Mouse (Mus musculus): Measurements from ENCODE around the gene Plekhg6.

Plekhg6 gene

DNA sequence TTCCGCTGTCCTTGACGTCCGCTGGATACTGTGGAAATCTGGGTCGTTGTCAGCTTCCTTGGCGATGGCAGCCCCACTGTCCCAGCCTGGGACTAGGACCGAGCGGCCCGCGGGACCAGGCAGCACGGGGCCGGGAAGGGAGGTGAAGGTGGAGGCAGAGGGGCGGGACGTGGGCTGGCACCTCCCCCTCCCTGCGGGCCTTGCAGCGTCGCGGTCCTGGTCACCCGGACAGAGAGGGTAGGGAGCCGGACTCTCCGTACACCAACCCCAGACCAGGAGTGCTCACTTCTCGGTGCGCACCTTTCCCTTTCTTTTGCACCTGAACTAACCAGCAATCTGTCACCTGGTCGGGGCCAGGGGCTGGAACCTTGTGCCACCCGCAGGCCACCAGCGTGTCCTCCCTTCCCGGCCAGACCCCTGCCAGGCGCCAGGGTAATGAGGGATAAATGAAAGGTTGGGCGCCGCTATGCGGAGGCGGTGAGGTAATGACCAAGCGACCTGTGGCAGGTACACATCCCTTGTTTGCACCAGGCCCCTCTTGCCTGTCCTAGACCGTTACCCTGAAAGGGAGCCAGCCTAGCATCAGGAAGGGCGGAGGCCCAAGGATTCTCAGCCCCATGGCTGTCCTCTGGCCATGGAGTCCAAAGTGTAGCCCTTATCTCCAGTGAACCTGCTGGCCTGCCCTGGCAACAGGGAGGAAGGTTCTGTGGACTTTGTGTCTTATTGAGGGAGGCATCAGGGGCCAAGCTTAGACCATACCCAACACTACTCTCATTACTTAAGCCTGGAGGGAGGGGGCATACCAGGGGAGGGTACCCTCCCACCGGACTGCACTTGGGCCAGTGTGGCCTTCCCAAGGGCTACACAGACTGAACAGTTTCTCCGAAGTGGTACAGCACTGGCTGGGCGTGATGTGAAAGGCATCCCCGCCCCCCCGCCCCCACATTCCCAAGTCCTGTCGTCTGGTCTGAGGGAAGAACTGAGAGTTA lies at the start of gene Plekhg6:
Gene Plekhg6, minus strand, starts transcription at position 422 of the 989 bp plus-strand sequence.
- DNase-seq (ENCODE audit: low read depth, low spot score), result no peak

DNA sequence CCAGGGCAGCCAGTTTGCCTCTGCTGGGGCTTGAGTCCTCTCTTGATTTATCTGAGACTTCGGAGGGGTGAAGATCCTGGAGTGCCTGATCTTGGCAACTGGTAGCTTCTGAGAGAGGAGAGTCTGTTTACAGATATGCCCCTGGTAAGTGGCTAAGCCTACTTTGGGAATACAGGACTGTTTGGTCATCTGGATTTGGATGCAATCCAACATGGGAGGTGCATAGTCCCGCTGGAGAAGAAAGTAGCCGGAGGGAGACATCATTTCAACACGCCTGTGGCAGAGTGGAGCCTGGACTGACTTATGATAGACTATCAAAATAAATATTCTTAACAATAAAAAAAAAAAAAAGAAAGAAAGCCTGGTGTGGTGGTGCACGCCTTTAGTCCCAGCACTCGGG lies 49.1 kb upstream of the Plekhg6 start:
- no peak for DNase-seq (ENCODE audit: low read depth, low spot score)

DNA sequence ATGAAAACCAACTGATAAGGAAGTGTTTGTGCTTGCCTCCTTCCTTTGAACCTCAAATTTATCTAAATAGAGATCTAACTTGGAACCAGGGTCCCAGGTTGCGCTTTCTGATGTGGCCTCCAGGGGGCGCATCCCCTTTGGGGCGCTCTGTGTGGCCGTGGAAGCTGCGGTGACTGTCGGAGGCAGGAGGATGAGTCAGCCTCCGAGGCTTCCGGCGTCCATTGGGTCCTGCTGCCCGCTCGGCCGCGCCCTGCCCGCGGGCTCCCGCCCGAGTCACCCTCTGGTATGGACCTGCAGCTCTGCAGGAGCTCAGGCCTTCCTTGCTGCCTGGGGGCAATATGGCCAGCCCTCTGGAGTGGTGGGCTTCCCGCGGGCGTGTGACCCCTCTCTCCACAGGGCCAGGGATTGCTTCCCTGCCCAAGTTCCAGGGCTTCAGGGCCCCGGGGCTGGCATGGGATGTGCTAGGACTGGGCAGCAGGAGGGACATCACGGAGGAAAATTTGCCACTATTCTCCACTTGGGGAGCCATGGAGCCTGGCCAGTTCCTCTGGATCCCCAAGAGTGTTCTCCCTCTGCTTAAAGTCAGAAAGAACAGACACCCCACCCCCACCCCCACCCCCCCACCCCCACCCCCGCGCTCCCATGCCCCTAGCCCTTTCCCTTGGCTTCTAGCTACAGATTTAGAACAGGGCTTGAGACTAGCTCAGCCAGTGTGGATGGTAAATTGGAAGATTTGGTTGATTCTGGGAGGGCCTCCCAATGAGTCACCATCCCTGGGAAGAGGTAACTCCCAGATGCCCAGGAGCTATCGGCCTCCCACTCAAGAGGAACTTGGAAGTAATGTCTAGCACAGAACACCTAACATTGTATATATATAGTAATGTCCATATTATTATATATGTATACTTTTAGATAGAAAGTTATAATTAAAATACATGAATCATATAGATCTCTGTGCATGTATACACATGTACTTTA lies 46.1 kb upstream of the Plekhg6 start:
- peak; percentile 43 for DNase-seq (ENCODE audit: low read depth, low spot score)

- DNase-seq (ENCODE audit: low read depth, low spot score), result no peak
Observed at GRCm38 (mm10) chr6:125425205-125426090, 44.9 kb upstream of the Plekhg6 start.

GRCm38 (mm10) chr6:125424156-125424555 lies 43.6 kb upstream of the Plekhg6 start:
- no peak for DNase-seq (ENCODE audit: low read depth, low spot score)

GRCm38 (mm10) chr6:125423507-125423906 lies 42.9 kb upstream of the Plekhg6 start:
- DNase-seq (ENCODE audit: low read depth, low spot score), result no peak

DNA sequence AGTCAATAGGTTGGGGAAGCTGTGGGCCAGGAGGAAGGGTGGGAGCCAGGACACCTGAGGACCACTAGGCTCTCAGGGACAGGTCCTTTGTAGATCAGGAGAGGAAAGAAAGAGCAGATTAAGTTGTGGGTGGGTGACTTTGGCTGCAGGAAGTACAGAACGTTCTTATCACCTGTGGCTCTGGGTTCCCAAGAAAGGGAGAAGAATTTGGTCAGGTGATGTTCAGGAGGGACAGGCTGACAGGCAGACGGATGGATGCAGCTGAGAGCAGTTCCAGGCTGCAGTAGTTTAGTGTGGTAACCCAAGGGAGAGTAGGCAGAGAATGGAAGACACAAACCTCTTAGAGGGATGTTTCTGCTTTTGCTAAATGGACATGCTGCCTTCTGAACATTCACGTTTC lies 42.5 kb upstream of the Plekhg6 start:
- DNase-seq (ENCODE audit: low read depth, low spot score), result no peak

- DNase-seq (ENCODE audit: low read depth, low spot score), result peak; percentile 16
Observed at GRCm38 (mm10) chr6:125422051-125422822, 41.6 kb upstream of the Plekhg6 start.

DNA sequence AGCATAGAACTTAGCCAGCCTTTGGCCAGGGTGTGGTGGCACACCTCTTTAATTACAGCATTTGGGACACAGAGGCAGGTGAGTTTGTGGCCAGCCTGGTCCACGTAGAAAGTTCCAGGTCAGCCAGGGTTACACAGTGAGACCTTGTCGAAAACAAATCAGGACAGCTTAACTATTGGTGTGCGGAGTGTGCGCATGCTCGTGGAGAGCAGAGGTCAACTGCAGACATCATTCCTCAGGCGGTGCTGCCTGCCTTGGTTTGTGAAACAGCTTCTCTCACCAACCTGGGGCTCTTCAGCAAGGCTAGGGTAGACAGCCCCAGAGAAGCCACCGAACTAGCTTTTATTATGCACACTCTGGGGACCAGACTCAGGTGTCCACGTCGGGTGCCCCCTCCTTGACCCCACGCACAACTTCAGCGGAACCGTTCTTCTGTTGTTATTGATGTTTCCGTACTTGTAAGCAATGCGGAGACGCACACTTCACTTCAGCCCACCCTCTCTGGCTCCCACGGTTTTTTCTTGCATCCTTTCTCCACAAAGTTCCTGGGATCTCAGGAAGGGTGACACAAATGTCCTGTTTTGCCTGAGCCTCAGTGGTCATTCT lies 40.0 kb upstream of the Plekhg6 start:
- no peak for DNase-seq (ENCODE audit: low read depth, low spot score)

DNA sequence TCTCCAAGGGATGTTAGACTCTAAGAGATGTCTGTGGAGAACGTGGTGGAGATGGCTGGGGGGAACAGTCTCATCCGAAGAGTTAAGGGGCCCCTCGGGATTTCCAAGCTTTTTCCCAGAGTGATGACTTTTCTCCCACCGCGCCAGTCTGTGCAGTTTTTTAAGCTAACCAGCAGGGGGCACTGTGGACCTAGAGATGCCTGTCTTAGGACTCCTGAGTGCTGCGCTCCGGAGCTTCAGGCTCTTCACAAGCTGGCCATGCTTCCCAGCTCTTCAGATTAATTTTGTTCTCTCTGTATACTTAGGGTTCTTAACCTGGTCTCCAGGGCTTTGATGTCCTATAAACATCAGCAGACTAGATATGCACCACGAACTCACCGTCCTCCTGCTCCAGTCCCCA lies 38.2 kb upstream of the Plekhg6 start:
- DNase-seq (ENCODE audit: low read depth, low spot score), result peak; percentile 80

DNA sequence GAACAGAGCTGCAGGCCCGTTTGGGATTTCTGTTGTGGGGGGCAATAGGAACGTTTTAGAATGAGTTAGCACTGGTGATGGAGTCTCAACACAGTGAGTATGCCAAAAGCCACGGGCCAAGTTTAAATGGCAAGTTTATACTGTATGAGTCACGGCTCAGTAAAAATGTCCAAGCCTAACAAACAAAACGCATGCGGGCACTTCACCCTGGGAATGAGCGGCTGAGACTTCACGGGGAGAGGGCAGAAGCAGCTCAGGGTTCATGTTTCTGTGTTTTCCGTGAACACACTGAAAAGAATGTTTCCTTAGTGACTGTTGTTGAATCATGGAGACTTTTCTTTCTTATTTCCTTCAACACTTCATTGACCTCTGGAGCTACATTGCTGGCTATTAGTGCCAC lies 32.7 kb upstream of the Plekhg6 start:
- DNase-seq (ENCODE audit: low read depth, low spot score), result no peak

- DNase-seq (ENCODE audit: low read depth, low spot score), result no peak
Observed at GRCm38 (mm10) chr6:125411661-125412060, 31.1 kb upstream of the Plekhg6 start.

DNA sequence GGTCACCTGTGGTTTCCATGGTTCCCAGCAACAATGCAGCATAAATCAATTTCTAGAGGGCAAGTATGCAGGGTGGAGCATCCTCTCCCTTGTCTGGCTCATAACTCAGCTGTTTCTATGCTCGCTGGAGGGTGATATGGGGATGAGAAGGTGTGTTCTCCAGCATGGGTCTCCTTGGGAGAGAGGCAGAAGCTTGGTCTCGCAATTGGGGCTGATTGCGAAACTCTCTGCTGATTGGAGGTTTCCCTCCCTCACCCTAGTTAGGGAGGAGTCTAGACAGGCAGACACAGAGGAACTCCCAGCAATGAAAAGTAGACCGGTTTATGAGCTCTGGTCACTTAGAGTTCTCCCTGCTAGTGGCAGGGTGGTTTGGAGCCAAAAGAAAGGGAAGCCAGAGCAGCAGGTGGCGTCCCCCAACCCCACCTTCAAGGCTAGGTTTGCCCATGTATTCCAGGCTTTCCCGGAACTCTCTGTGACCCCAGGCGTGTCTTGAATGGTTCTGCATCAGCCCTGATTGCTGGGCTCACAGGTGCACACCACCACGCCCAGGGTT lies 30.5 kb upstream of the Plekhg6 start:
- DNase-seq (ENCODE audit: low read depth, low spot score), result no peak

- DNase-seq (ENCODE audit: low read depth, low spot score), result no peak
Observed at GRCm38 (mm10) chr6:125410551-125410950, 30.0 kb upstream of the Plekhg6 start.

- DNase-seq (ENCODE audit: low read depth, low spot score), result no peak
Observed at GRCm38 (mm10) chr6:125407657-125408056, 27.1 kb upstream of the Plekhg6 start.

GRCm38 (mm10) chr6:125407224-125407623 lies 26.6 kb upstream of the Plekhg6 start:
- DNase-seq (ENCODE audit: low read depth, low spot score), result no peak

DNA sequence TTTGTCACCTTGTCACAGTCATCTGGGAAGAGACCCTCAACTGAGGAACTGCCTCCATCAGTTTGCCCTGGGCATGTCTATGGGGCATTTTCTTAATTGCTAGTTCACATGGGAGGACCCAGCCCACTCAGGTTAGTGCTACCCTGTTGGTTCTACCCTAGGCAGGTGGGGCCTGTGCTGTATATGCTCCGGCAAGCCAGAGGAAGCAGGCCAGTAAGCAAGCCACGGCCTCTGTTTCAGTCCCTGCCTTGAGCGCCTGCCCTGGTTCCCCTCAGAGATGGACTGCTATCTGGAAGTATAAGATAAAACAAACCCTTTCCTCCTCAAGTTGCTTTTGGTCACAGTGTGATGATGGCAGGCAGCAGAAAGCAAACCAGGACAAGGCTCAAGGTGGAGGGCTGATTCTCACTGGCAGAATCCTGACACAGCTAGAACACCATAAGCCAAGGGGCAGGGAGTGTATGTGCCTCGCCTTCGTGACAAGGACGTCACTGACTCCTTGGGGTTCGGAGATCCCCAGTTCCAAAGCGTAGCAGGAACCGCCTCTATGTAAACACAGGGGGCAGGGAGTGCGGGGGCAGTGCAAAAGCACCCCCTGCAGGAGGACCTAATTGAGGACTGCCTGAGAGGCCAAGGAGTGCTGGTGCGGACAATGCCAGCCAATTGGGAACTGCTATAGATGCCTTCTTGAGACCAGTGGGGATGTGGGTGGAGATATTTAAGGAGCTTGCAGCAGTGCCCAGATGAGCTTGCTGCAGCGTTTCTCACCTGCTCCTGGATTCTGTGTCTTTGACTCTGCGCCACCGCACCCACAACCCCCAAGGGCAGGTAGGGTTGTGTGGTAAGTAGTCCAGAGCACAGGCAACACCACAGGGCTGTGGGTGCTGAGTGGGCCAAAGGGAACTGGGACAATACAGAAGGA lies 25.1 kb upstream of the Plekhg6 start:
- DNase-seq (ENCODE audit: low read depth, low spot score), result no peak

DNA sequence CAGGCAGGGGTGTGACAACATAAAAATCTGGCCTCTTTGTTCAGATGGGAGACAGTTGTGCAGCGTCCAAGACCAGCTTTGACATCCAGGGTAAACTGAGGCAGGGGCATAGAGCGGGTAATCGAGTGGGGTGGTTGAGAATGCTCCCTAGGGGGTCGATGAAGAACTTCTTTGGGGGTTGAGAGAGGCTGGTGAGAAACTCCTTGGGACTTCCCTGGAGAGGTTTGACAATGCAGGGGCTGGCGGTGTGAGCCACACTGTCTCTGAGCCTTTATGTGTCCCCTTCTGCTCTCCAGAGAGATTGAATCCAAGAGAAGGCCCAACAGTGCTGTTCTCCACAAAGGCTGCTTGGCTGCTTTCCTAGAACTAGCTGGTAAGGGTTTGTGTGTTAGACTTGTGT lies 9.3 kb upstream of the Plekhg6 start:
- DNase-seq (ENCODE audit: low read depth, low spot score), result no peak

DNA sequence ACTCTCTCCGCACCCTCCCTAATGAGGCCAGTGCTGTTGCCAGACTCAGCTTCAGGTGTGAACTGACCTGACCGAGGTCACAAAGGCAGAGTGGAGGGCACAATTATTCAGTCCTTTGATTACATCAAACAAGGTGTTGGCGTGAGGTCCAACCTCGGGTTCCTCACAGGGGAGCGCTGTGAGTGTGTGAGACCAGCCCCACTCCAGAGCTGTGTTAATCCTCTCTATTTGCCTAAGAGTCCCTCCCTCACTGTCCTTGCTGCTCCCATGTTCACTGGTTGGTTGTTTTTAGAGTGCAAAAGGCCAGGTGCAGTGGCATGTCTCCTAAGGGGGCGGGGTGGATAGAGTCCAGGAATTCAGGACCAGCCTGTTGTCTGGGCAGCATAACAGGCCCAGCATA lies 5.5 kb upstream of the Plekhg6 start:
- DNase-seq (ENCODE audit: low read depth, low spot score), result no peak
